Mouse (Mus musculus): ENCODE data around the gene Fto. TPM values are rescaled to one million over a fixed set of nuclear protein-coding genes. Genes with fewer than 3 reads are reported as not detected.

The Fto gene
- total RNA-seq, 1 experiment = 16.8 TPM

- H3K4me1 ChIP-seq (ENCODE audit: control insufficient read depth in 2 of 2, insufficient read depth in 2 of 2, low read length in 2 of 2, poor library complexity in 1 of 2) = peaks cover 0 to 4% of the 10 kb centered on the region in 2 experiments; a peak in 1 of 4 replicates
- no peak for TF ChIP-seq CHD2 (IDR thresholded peaks at IDR 0.05; ENCODE audit: low read depth, low read length)
- no peak for DNase-seq (ENCODE audit: low read depth, low spot score)
- peaks cover under 1% of the 10 kb centered on the region; the same call in 1 of the 2 replicates for H3K36me3 ChIP-seq (ENCODE audit: control insufficient read depth, insufficient read depth, low read length, poor library complexity, severe bottlenecking)
- no peak overlapping the region for H3K27ac ChIP-seq (ENCODE audit: insufficient read depth, low read depth, low read length, poor library complexity, severe bottlenecking)
- H3K4me3 ChIP-seq (ENCODE audit: insufficient read depth in 1 of 2, low read depth in 1 of 2, low read length in 2 of 2, poor library complexity in 1 of 2, severe bottlenecking in 1 of 2) = no peak overlapping the region
- in situ Hi-C loops (cut with MboI; ENCODE audit: low sequenced_read_pairs in 2 of 2, unreplicated experiment in 2 of 2) = no loop called here
- H3K9ac ChIP-seq (ENCODE audit: insufficient read depth, low read depth, low read length, poor library complexity, severe bottlenecking) = no peak overlapping the region
- H3K9me3 ChIP-seq (ENCODE audit: control insufficient read depth, insufficient read depth, low read depth, low read length) = no peaks in the 10 kb centered on the region
These were observed 28.9 kb downstream of the Fto start for GRCm38 (mm10) chr8:91342196-91342595.

- Histone ChIP-seq H3K4me1 (ENCODE audit: control insufficient read depth in 2 of 2, insufficient read depth in 2 of 2, low read length in 2 of 2, poor library complexity in 1 of 2) (peaks cover 0 to 4% of the 10 kb centered on the region in 2 experiments; a peak in 1 of 4 replicates), H3K27ac (ENCODE audit: insufficient read depth, low read depth, low read length, poor library complexity, severe bottlenecking) (no peak overlapping the region), H3K9ac (ENCODE audit: insufficient read depth, low read depth, low read length, poor library complexity, severe bottlenecking) (no peak overlapping the region), H3K36me3 (ENCODE audit: control insufficient read depth, insufficient read depth, low read length, poor library complexity, severe bottlenecking) (peaks cover 2% of the 10 kb centered on the region; the same call in 1 of the 2 replicates), H3K9me3 (ENCODE audit: control insufficient read depth, insufficient read depth, low read depth, low read length) (no peaks in the 10 kb centered on the region), H3K4me3 (ENCODE audit: insufficient read depth in 1 of 2, low read depth in 1 of 2, low read length in 2 of 2, poor library complexity in 1 of 2, severe bottlenecking in 1 of 2) (no peak overlapping the region)
- no peak for TF ChIP-seq MAFK (IDR thresholded peaks at IDR 0.05; ENCODE audit: insufficient read depth, low read depth, low read length)
- TF ChIP-seq CHD2 (IDR thresholded peaks at IDR 0.05; ENCODE audit: low read depth, low read length) = no peak
- TF ChIP-seq ZNF384 (IDR thresholded peaks at IDR 0.05; ENCODE audit: low read depth, low read length) = no peak
- TF ChIP-seq HCFC1 (IDR thresholded peaks at IDR 0.05; ENCODE audit: borderline replicate concordance, insufficient read depth, low read length) = no peak
- TF ChIP-seq ZC3H11A (IDR thresholded peaks at IDR 0.05; ENCODE audit: borderline replicate concordance, low read depth, low read length) = no peak
- in situ Hi-C loops (cut with MboI; ENCODE audit: low sequenced_read_pairs in 2 of 2, unreplicated experiment in 2 of 2) = no loop called here
- DNase-seq (ENCODE audit: low read depth, low spot score) = no peak
These were observed 29.5 kb downstream of the Fto start for GRCm38 (mm10) chr8:91342798-91343197.

GRCm38 (mm10) chr8:91344659-91345058 lies 31.3 kb downstream of the Fto start:
- no peak for DNase-seq (ENCODE audit: low read depth, low spot score)
- H3K9me3 ChIP-seq (ENCODE audit: control insufficient read depth, insufficient read depth, low read depth, low read length) = no peaks in the 10 kb centered on the region
- in situ Hi-C loops (cut with MboI; ENCODE audit: low sequenced_read_pairs in 2 of 2, unreplicated experiment in 2 of 2) = no loop called here
- peaks cover 0 to 4% of the 10 kb centered on the region in 2 experiments; a peak in 1 of 4 replicates for H3K4me1 ChIP-seq (ENCODE audit: control insufficient read depth in 2 of 2, insufficient read depth in 2 of 2, low read length in 2 of 2, poor library complexity in 1 of 2)
- TF ChIP-seq ZC3H11A (IDR thresholded peaks at IDR 0.05; ENCODE audit: borderline replicate concordance, low read depth, low read length) (no peak), HCFC1 (IDR thresholded peaks at IDR 0.05; ENCODE audit: borderline replicate concordance, insufficient read depth, low read length) (no peak), CHD2 (IDR thresholded peaks at IDR 0.05; ENCODE audit: low read depth, low read length) (no peak), ZNF384 (IDR thresholded peaks at IDR 0.05; ENCODE audit: low read depth, low read length) (no peak), MAFK (IDR thresholded peaks at IDR 0.05; ENCODE audit: insufficient read depth, low read depth, low read length) (no peak)
- no peak overlapping the region for H3K27ac ChIP-seq (ENCODE audit: insufficient read depth, low read depth, low read length, poor library complexity, severe bottlenecking)
- peaks cover 2% of the 10 kb centered on the region; the same call in 1 of the 2 replicates for H3K36me3 ChIP-seq (ENCODE audit: control insufficient read depth, insufficient read depth, low read length, poor library complexity, severe bottlenecking)
- no peak overlapping the region for H3K4me3 ChIP-seq (ENCODE audit: insufficient read depth in 1 of 2, low read depth in 1 of 2, low read length in 2 of 2, poor library complexity in 1 of 2, severe bottlenecking in 1 of 2)
- H3K9ac ChIP-seq (ENCODE audit: insufficient read depth, low read depth, low read length, poor library complexity, severe bottlenecking) = peak overlapping the region; percentile 26; the same call in 1 of the 2 replicates

GRCm38 (mm10) chr8:91347146-91347545 lies 33.8 kb downstream of the Fto start:
- Histone ChIP-seq H3K9me3 (ENCODE audit: control insufficient read depth, insufficient read depth, low read depth, low read length) (no peaks in the 10 kb centered on the region), H3K27ac (ENCODE audit: insufficient read depth, low read depth, low read length, poor library complexity, severe bottlenecking) (no peak overlapping the region), H3K9ac (ENCODE audit: insufficient read depth, low read depth, low read length, poor library complexity, severe bottlenecking) (no peak overlapping the region), H3K4me1 (ENCODE audit: control insufficient read depth in 2 of 2, insufficient read depth in 2 of 2, low read length in 2 of 2, poor library complexity in 1 of 2) (peaks cover 0 to 4% of the 10 kb centered on the region in 2 experiments; a peak in 1 of 4 replicates), H3K36me3 (ENCODE audit: control insufficient read depth, insufficient read depth, low read length, poor library complexity, severe bottlenecking) (peaks cover 2% of the 10 kb centered on the region; the same call in 1 of the 2 replicates), H3K4me3 (ENCODE audit: insufficient read depth in 1 of 2, low read depth in 1 of 2, low read length in 2 of 2, poor library complexity in 1 of 2, severe bottlenecking in 1 of 2) (no peak overlapping the region)
- in situ Hi-C loops (cut with MboI; ENCODE audit: low sequenced_read_pairs in 2 of 2, unreplicated experiment in 2 of 2) = no loop called here
- no peak for DNase-seq (ENCODE audit: low read depth, low spot score)
- TF ChIP-seq ZNF384 (IDR thresholded peaks at IDR 0.05; ENCODE audit: low read depth, low read length) (no peak), HCFC1 (IDR thresholded peaks at IDR 0.05; ENCODE audit: borderline replicate concordance, insufficient read depth, low read length) (no peak), MAFK (IDR thresholded peaks at IDR 0.05; ENCODE audit: insufficient read depth, low read depth, low read length) (no peak), ZC3H11A (IDR thresholded peaks at IDR 0.05; ENCODE audit: borderline replicate concordance, low read depth, low read length) (no peak), CHD2 (IDR thresholded peaks at IDR 0.05; ENCODE audit: low read depth, low read length) (no peak)

GRCm38 (mm10) chr8:91347595-91347994 lies 34.3 kb downstream of the Fto start:
- Histone ChIP-seq H3K9me3 (ENCODE audit: control insufficient read depth, insufficient read depth, low read depth, low read length) (no peaks in the 10 kb centered on the region), H3K4me1 (ENCODE audit: control insufficient read depth in 2 of 2, insufficient read depth in 2 of 2, low read length in 2 of 2, poor library complexity in 1 of 2) (peaks cover 0 to 4% of the 10 kb centered on the region in 2 experiments; a peak in 1 of 4 replicates), H3K9ac (ENCODE audit: insufficient read depth, low read depth, low read length, poor library complexity, severe bottlenecking) (no peak overlapping the region), H3K36me3 (ENCODE audit: control insufficient read depth, insufficient read depth, low read length, poor library complexity, severe bottlenecking) (peaks cover 2% of the 10 kb centered on the region; the same call in 1 of the 2 replicates), H3K27ac (ENCODE audit: insufficient read depth, low read depth, low read length, poor library complexity, severe bottlenecking) (no peak overlapping the region), H3K4me3 (ENCODE audit: insufficient read depth in 1 of 2, low read depth in 1 of 2, low read length in 2 of 2, poor library complexity in 1 of 2, severe bottlenecking in 1 of 2) (no peak overlapping the region)
- in situ Hi-C loops (cut with MboI; ENCODE audit: low sequenced_read_pairs in 2 of 2, unreplicated experiment in 2 of 2) = no loop called here
- DNase-seq (ENCODE audit: low read depth, low spot score) = no peak
- TF ChIP-seq MAFK (IDR thresholded peaks at IDR 0.05; ENCODE audit: insufficient read depth, low read depth, low read length) (no peak), HCFC1 (IDR thresholded peaks at IDR 0.05; ENCODE audit: borderline replicate concordance, insufficient read depth, low read length) (no peak), ZC3H11A (IDR thresholded peaks at IDR 0.05; ENCODE audit: borderline replicate concordance, low read depth, low read length) (no peak), CHD2 (IDR thresholded peaks at IDR 0.05; ENCODE audit: low read depth, low read length) (no peak)
